Mouse (Mus musculus) layer of hippocampus, adult 2 months (tissue): Measurements from ENCODE around the gene Esyt3. TPM values are rescaled to one million over a fixed set of nuclear protein-coding genes. Genes with fewer than 3 reads are reported as not detected.

Experiments used
- DNase-seq, 2 experiments: peaks; one replicate each; pipeline ENCODE4 v3.0.0; 2022; ENCODE audit warnings: low spot score in 2 of 2
- H3K27ac ChIP-seq: fragments of 200-600 bp; 2 replicates; pipeline ENCODE4 v1.8.1; 2022
- H3K4me3 ChIP-seq: fragments of 200-600 bp; 2 replicates; pipeline ENCODE4 v1.8.1; 2022; ENCODE audit warnings: mild to moderate bottlenecking
- CTCF ChIP-seq: fragments of 200-600 bp; conservative IDR thresholded peaks from 2 replicates; pipeline ENCODE4 v1.8.1; 2022; ENCODE audit warnings: antibody characterized with exemption, mild to moderate bottlenecking, moderate library complexity
- total RNA-seq, 2 experiments: library from RNA; stranded (reverse); gene quantifications; 2 replicates each; pipeline ENCODE4 v1.2.3; 2021

Gene Esyt3
- total RNA-seq, 2 experiments from 2014 or later: 1.7 to 1.9 TPM

DNA sequence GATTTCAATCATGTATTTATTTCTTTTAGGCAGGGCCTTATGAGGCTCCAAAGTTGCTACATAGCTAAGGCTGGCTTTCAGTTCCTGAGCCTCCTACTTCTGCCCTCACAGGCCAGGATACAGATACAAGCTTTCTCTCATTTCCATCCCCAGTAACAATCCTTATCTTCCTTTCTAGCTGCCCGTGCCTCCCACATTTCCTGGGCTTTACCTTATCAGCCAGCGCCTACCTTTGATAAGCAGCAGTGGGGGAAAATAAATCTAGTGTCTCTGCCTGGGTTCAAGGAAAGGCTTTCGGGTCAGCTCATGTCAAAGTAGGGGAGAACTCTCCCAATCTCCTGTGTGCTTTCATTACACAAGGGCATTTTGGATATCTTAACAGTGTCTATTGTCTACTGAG lies 16.8 kb downstream of the Esyt3 start:
- no peak for DNase-seq
- H3K27ac ChIP-seq: no peak overlapping the region
- no peak for TF ChIP-seq CTCF
- H3K4me3 ChIP-seq: no peak overlapping the region

- DNase-seq: no peak
- no peak overlapping the region for H3K4me3 ChIP-seq
- TF ChIP-seq CTCF: no peak
- no peak overlapping the region for H3K27ac ChIP-seq
These were observed 18.2 kb downstream of the Esyt3 start for GRCm38 (mm10) chr9:99340126-99340525.

- TF ChIP-seq CTCF: peak; percentile 61
- Histone ChIP-seq H3K27ac (no peak overlapping the region), H3K4me3 (no peak overlapping the region)
- DNase-seq: no peak
These were observed 19.2 kb downstream of the Esyt3 start for GRCm38 (mm10) chr9:99339182-99339581.

DNA sequence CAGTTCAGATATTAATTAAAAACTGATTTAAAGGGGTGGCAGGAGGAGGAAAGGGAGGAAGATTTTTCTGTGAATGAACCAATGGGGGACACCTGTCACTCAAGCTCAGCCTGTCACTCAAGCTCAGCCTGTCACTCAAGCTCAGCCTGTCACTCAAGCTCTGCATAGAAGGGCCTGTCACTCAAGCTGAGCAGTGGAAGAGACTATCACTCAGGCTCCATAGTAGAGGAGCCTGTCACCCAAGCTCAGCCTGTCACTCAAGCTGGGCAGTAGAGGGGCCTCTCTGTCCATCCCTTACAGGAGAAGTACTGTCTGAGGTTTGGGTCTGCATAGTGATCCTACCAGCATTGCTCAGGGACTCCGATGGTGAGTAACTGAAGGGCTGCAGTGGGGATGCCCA lies 20.1 kb downstream of the Esyt3 start:
- no peak for TF ChIP-seq CTCF
- no peak for DNase-seq
- Histone ChIP-seq H3K4me3 (no peak overlapping the region), H3K27ac (no peak overlapping the region)

GRCm38 (mm10) chr9:99336538-99336937 lies 21.8 kb downstream of the Esyt3 start:
- no peak for DNase-seq
- H3K4me3 ChIP-seq: no peak overlapping the region
- no peak for TF ChIP-seq CTCF

GRCm38 (mm10) chr9:99326881-99327280 lies 31.5 kb downstream of the Esyt3 start:
- Histone ChIP-seq H3K4me3 (no peak overlapping the region), H3K27ac (no peak overlapping the region)
- DNase-seq: no peak
- TF ChIP-seq CTCF: no peak

More at GRCm38 (mm10) chr9:99336538-99336937, 21.8 kb downstream of the Esyt3 start:
- H3K27ac ChIP-seq: no peak overlapping the region

DNA sequence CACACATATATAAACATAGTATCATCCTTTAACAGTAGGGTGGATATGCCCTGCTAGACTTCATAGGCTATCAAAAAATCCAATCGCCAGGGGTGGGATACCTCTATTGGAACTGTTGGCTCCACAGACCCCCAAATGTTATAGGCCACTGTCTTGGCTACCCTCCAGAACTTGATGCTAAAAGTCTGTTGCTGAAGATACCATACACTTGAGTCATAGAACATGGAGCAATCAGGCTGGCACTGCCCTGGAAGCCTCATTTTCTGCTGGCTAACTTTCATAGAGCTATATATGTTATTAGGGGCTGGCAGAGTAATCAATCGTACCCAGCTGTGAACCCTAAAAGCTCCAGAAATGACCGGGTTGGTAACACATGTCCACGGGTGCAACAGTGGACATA lies 32.4 kb downstream of the Esyt3 start:
- Histone ChIP-seq H3K4me3 (no peak overlapping the region), H3K27ac (no peak overlapping the region)
- TF ChIP-seq CTCF: no peak
- no peak for DNase-seq

- H3K4me3 ChIP-seq: no peak overlapping the region
- DNase-seq: no peak
- no peak for TF ChIP-seq CTCF
- no peak overlapping the region for H3K27ac ChIP-seq
These were observed 33.0 kb downstream of the Esyt3 start for GRCm38 (mm10) chr9:99325208-99325929.

DNA sequence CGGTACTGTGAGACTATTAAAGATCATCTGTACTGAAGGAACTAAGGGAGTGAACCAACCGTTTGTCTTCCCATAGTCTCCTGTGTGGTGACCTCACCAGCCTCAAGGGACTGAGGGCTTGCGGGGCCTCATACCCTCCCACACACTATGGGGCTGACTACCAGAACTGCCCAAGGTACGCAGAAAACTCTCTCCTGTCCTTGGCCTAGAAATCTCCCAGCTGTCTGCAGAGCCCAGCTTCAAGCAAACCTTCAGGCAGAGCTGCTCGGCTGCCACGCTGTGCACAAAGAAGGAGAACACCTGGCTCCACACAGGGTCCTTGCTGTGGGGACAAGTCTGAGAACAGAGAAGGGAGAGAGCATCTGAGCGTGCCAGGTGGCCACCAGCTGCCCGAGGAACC lies 38.4 kb downstream of the Esyt3 start:
- no peak for DNase-seq
- TF ChIP-seq CTCF: no peak
- Histone ChIP-seq H3K27ac (no peak overlapping the region), H3K4me3 (no peak overlapping the region)

DNA sequence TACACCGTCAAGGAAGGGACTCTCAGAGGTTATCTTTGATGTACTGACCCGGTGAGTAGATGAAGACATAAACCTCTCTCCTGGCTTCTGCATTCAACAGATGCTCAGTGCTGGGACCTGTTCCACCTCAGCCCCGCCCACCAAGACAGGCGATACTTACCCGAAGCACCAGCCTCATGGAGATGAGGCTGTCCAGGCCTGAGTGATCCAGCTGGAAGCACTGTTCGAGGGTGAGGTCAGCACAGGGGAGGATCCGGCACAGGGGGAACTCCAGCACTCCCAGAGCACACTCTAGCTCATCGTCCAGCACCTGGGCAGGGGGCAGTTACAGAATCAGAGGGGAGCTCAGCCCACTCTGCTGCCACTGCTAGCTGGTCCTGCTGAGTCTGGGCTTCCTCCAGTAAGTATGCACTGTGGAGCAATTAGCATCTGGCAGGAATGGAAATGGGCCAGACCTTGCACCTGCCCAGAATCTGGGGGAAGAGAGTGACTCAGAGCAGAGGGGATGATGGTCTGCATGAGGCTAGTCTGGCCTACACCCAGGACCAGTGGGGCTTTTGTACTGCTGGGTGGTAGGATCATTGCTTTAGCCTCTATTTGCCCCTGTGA lies 38.9 kb downstream of the Esyt3 start:
- Histone ChIP-seq H3K4me3 (no peak overlapping the region), H3K27ac (no peak overlapping the region)
- DNase-seq: no peak
- TF ChIP-seq CTCF: no peak

DNA sequence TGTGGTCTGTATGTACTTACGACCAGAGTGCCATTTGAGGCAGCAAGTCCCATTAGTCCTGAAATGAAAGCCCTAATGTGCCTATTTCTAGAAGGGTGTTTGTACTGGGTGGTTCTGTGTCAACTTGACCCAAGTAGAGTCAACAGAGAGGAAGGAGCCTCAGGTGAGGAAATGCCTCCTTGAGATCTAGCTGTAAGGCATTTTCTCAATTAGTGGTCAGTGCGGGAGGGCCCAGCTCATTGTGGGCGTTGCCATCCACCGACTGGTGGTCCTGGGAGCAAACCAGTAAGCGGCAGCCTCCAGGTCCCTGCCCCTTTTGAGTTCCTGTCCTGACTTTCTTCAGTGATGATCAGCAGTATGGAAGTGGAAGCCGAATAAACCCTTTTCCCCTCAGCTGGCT lies 52.1 kb downstream of the Esyt3 start:
- DNase-seq: no peak
- no peak for TF ChIP-seq CTCF
- Histone ChIP-seq H3K4me3 (no peak overlapping the region), H3K27ac (no peak overlapping the region)

- no peak overlapping the region for H3K4me3 ChIP-seq
- no peak for TF ChIP-seq CTCF
- no peak for DNase-seq
- H3K27ac ChIP-seq: no peak overlapping the region
These were observed 54.1 kb downstream of the Esyt3 start for GRCm38 (mm10) chr9:99304296-99304695.

Other genes with a start within 250 kb of the Esyt3 start
- gene Pik3cb, start 217.9 kb downstream of the Esyt3 start, total RNA-seq: 10 to 100 TPM; 28.2 to 28.3 TPM
- not detected for gene Faiml, start 121.3 kb downstream of the Esyt3 start, total RNA-seq
- 10 to 100 TPM; 27.5 to 34.0 TPM for gene Cep70, start 115.2 kb downstream of the Esyt3 start, total RNA-seq
- 100 to 1,000 TPM; 138 to 141 TPM for gene Mras, start 78.8 kb upstream of the Esyt3 start, total RNA-seq
- gene Nme9, start 92.9 kb upstream of the Esyt3 start, total RNA-seq: under 1 TPM; 0.61 to 0.77 TPM
- gene Armc8, start 210.3 kb upstream of the Esyt3 start, total RNA-seq: 10 to 100 TPM; 57.8 to 58.0 TPM
- 10 to 100 TPM; 12.5 to 16.1 TPM for gene Dbr1, start 217.2 kb upstream of the Esyt3 start, total RNA-seq